Mouse (Mus musculus) spleen, postnatal 36 days (tissue): ENCODE data around the gene Clta.

Experiments
- DNase-seq, 2 experiments: peaks; one replicate each; pipeline ENCODE4 v3.0.0; 2022; ENCODE audit warnings: low spot score in 2 of 2, mixed read lengths in 1 of 2

Gene Clta

DNA sequence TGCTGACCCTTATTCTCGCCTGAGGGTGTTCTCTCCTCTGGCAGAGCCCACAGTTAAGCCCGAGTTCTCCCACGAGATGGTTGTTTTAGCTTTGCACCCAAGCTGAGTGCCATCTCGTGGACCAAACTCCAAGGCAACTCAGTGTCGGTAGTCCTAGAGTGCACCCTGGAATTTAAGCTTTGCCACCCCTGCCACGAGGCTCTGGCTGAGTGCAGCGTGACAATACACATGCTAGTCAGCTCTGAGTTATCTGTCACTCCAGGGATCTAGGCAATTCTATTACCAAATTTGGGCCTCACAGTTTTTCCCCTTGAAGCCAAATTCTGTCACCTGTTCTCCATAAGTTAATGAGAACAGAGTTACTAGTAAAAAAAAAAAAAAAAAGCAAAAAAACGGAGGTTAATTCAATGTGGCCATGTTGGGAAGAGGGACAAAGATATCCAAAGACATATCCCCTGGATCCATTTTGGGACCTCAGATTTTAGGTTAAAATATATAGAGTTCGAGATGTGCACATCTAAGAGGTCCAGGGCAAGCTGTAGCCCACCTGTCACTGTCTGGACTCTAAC is 68.7 kb downstream of the Clta start:
- DNase-seq, result no peak

- DNase-seq, result peak in 1 of 2 experiments; percentile 24
Observed at GRCm38 (mm10) chr4:44073799-44074198, 69.5 kb downstream of the Clta start.

GRCm38 (mm10) chr4:44074422-44074821 is 70.2 kb downstream of the Clta start:
- no peak for DNase-seq

GRCm38 (mm10) chr4:44078358-44078933 is 74.2 kb downstream of the Clta start:
- DNase-seq, result no peak
